8 mouse cellular contexts compared by ENCODE assay signal in genomic region chr2:180455723-180456698, GRCm38 (mm10). TPM values are rescaled to one million over a fixed set of nuclear protein-coding genes. Genes with fewer than 3 reads are reported as not detected.
DNase-seq lines count a peak whose midpoint lies in the region; ATAC-seq lines count a peak whose summit lies in the region.

TSS of gene Slco4a1 (plus strand) at chr2:180456245.

- intact Hi-C loops in gastrocnemius, postnatal 14 days (cut with DNase I; ENCODE audit: low total_unique reads), result no loop called here
- intact Hi-C loops in left cerebral cortex, postnatal 25 days (cut with DNase I), result no loop called here

- DNase-seq in cerebellum, postnatal 4 days (ENCODE audit: low spot score in 2 of 2), result peak; percentile 38 to 71
- peak; percentile 72 for DNase-seq in gastrocnemius, postnatal 14 days
- peak; percentile 65 to 69 for DNase-seq in left cerebral cortex, postnatal 25 days (ENCODE audit: low spot score in 2 of 2)
- peak; percentile 84 for DNase-seq in mesoderm, embryonic 11.5 days (ENCODE audit: low read depth, low spot score)
- DNase-seq in right cerebral cortex, postnatal 25 days, result peak; percentile 75
- peak; percentile 89 for DNase-seq in yolk sac, embryonic 10.5 days (ENCODE audit: low spot score)

- peak; percentile 96 for ATAC-seq in activated CD4-positive, CD25-positive, alpha-beta regulatory T cell, adult 4 months
- peak; percentile 96 for ATAC-seq in inflammation-experienced regulatory T-cells, adult 6 months

RNA-seq across cellular contexts. Expression of gene Slco4a1, which starts in this region (rescaled TPM):
- 1 to 10 TPM; 1.3 to 3.0 TPM for polyA plus RNA-seq in activated CD4-positive, CD25-positive, alpha-beta regulatory T cell, adult 4 months (2017; shearing (Covaris generic))
- total RNA-seq in gastrocnemius, postnatal 14 days (2021), result under 1 TPM; 0.23 to 0.24 TPM
- 1 to 10 TPM in 2 of 3 experiments, under 1 TPM in 1; 0.83 to 4.8 (median 2.2) TPM for polyA plus RNA-seq in inflammation-experienced regulatory T-cells, adult 6 months (2017; shearing (Covaris generic))
- total RNA-seq in left cerebral cortex, postnatal 25 days (2021), result 1 to 10 TPM in 1 of 2 experiments, under 1 TPM in 1; 0.94 to 1.5 TPM

Comparison
In these comparisons a context has a peak if more than half of its experiments do, and no peak if none do; other contexts are left out.
1. Peak in every context shown above with its lines: DNase-seq and ATAC-seq.
2. Peak in DNase-seq in gastrocnemius, postnatal 14 days; RNA of the gene not detected or under 1 TPM.